Mouse (Mus musculus) adipocyte (in vitro differentiated cells): ENCODE measurements around the gene Zfp54.
A peak's percentile ranks its signal among the peaks of the same experiment; 100 is the strongest.
"Not testable (repeated sequence)": the region's sequence is repeated elsewhere in the genome, so short reads cannot be mapped to it uniquely, and the experiment has no call there.

Experiments used
- DNase-seq: peaks from one replicate; pipeline ENCODE4 v3.0.0-alpha.2; 2016; ENCODE audit warnings: low spot score

The Zfp54 gene

GRCm38 (mm10) chr17:21422664-21423599 is at the start of gene Zfp54:
TSS of gene Zfp54 (plus strand) at chr17:21423227.
- DNase-seq = peak; percentile 83

GRCm38 (mm10) chr17:21375311-21375710 is 47.7 kb upstream of the Zfp54 start:
- DNase-seq = no peak

- DNase-seq = peak; percentile 90
These were observed 39.5 kb upstream of the Zfp54 start, which contains the start of gene Zfp677 for GRCm38 (mm10) chr17:21383391-21384056. TSS of gene Zfp677 (plus strand) at chr17:21383748.

DNA sequence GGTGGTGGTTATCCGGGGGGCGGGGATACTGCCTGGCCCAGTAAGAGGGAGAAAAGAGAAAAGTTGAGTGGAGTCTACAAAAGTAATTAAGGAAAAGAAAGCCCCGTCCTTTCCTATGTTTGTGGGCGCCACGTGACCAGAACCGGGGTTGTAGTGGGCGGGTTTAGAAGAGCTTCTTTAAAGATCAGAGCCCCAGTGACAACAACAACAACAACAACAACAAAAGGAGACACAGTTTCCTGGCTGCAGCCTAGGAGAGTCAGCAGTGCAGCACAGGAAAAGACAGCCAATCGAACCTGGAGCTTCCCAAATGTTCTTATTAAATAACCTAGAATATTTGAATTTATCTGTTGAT is 39.0 kb upstream of the Zfp54 start:
- peak; percentile 50 for DNase-seq

GRCm38 (mm10) chr17:21438806-21439400 is 15.9 kb downstream of the Zfp54 start:
- DNase-seq = peak; percentile 83

DNA sequence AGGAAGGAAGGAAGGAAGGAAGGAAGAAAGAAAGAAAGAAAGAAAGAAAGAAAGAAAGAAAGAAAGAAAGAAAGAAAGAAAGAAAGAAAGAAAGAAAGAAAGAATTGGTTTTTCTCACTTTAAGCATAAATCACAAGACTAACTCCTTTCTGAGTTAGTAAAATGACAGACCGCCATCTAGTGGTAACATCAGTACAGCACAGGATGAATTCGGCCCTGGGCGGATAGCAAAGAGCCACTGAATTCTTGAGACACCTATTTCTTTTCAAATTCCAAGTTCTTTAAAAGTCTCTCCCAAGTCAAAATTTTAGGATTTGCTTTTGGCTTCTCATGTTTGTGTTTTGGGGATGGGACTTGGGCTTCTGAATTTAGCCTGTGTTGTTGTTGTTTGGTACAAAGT is 26.6 kb downstream of the Zfp54 start:
- DNase-seq = peak; percentile 93

DNA sequence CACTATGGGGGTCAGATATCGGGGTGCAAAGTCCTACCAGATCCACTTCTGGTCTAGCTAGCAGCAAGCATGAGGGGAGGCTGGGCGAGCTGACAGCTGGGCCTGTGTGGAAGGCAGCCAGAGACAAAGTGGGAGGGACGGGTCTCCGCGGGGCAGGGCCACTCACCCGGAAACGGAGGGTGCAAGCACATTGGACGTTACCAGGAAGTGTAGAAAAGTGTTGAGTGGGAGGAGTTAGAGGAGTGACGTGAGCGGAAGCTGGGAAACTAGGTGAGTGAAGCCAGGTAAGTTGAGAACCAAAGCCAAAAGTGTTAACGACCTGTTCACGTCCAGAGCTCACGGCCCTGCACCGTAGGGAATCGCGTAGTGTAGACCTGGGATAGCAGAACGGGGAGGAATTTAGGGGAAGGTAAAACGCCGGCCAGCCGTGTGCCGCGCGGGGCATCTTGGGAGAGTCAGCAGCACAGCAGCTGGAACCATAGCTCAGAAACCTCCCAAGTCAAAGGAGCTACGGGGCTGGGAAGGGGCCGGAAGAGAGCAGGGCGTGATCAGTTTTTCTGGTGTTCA is 27.2 kb downstream of the Zfp54 start, which contains the start of gene Zfp51:
Gene Zfp51 (plus strand): TSS at position 237 of the 567 bp plus-strand sequence.
- DNase-seq = peak; percentile 96

DNA sequence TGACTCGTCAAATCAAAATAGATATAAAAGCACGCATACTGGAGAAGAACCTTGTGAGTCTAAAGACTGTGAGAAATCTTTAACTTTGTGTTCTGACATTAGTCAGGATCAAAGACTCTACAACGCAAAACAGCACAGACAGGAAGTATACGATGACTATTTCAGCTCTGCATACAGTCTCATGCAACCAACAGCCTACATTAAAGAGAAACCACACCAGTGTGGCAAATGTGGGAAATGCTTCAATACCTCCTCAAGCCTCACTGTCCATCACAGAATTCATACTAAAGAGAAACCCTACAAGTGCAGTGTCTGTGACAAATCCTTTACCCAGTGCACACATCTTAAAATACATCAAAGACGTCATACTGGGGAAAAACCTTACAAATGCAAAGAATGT is 40.5 kb downstream of the Zfp54 start:
- DNase-seq = no peak

DNA sequence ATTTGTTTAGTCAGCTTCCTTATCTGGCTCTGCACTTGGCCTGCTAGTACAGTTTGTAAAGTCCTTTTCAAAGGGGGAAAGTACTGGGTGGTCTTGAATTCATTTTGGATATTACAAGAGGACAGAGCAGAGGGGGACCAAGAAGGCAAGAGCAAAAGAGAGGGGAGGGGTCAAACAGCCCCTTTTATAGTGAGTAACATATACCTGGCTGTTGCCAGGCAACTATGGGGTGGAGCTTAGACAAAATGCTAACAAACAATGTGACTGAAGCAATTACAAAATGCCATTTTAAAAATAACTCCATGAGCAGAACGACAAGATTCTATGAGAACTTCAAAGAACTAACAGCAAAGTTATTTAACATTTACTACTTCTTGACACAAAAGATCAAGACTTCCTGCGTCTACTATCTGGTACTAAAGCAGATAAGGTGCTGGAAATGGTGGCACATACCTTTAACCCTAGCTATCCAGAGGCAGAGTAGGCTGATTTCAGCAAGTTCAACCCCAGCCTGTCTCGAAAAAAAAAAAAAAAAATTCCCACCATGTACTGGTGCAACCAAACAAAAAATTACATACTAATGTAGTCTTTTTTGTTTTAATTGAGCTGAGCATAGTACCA is 49.1 kb downstream of the Zfp54 start:
- DNase-seq = no peak

DNA sequence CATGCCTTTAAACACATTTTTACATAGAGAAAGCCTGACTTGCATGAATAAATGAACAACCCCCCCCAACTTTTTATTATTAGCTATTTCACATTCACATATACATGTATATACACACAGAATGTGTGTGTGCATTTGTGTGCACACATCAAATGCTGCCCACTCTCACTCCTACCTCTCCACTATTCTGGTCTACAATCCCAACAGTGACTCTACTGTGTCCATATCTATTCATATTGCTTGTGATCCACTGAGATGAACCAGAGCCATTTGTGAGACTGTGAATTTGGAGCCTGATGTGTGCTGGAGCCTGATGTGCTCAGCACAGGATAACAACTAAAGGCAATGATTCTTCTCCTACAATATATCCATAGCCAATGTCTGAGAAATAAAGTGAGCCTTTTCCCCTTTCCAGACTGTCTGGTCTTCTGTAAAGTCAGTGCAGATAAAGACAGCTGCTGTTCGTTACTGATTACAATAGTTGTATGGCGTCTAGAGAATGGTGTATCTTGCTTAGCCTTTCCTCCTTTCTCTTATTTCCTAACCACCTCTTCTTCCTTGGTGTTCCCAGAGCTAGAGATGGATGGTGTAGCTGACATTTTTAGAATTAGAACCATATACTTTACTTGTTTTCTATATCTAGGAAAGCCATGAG is 49.8 kb downstream of the Zfp54 start:
- DNase-seq = no peak

GRCm38 (mm10) chr17:21473362-21474190 is 50.5 kb downstream of the Zfp54 start:
- DNase-seq = no peak

- not testable (repeated sequence) for DNase-seq
These were observed 51.7 kb downstream of the Zfp54 start for GRCm38 (mm10) chr17:21474729-21475128.

- DNase-seq = not testable (repeated sequence)
These were observed 52.3 kb downstream of the Zfp54 start for GRCm38 (mm10) chr17:21475290-21475689.

DNA sequence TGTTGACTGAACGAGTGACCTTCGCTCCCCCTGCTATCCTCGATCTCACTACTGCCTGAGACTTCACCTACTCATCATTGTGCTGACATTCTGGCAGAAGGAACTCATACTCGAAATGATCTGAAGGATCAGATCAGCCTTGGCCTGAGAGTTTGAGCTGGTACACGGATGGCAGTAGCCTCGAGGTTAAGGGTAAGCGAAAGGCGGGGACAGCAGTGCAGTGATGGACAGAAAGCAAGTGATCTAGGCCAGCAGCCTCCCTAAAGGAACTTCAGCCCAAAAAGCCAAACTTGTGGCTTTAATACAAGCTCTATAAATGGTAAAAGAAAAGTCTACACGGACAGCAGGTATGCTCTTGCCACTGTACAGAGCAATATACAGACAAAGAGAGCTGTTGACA is 53.3 kb downstream of the Zfp54 start:
- not testable (repeated sequence) for DNase-seq

DNA sequence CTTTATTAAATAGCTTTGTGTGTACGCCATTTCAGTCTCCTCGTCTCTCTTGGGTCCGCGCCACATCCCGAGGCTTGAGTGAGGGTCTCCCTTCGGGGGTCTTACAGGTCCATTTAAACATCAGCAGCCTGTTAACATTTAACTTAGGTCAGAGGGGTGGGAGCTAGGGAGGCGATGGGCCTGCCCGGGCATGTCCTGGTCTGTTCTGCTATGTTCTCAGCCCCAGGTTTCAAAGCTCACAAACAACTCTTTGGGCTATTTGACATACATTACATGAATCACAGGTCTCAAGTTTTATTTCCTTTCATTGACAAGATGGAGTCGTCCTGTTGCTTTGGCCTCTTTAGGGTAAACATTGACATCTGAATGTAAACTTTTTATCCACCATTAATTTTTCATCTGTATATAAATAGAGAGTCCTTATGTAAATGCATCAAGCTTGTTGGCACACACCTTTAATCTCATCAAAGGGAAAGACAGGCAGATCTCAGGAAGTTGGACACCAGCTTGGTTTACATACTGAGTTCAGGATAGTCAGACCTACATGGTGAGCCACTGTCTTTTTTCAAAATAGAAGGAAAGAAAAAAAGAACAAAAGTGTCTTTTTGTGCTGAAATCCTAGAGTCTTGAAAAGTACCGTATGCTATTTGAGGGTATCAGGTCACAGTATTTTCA is 55.2 kb downstream of the Zfp54 start:
- DNase-seq = peak; percentile 28
